Mouse (Mus musculus): ENCODE results near the gene Srgap1. TPM values are rescaled to one million over a fixed set of nuclear protein-coding genes. Genes with fewer than 3 reads are reported as not detected.
"Not testable (repeated sequence)": the region's sequence is repeated elsewhere in the genome, so short reads cannot be mapped to it uniquely, and the experiment has no call there.

Gene Srgap1
- total RNA-seq, 2 experiments from 2014 or later, result not detected

DNA sequence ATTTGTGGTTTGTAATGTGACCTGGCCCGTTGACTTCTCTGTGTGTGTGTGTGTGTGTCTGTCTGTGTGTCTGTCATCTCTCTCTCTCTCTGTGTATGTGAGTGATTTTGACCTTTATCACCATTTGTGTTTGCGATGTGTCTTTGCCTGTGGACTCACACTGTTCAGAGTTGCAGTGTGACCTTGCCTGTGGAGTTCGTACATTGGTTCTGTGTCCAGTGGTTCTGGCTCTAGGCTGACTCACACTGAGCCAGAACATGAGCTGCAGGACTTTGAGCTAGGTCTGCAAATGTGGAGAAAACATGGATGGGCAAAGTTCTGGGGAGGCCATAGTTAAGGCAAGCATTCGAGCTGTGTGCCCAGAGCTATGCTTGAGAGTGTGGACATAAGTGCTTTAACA is 273.3 kb downstream of the Srgap1 start:
- no peak for ATAC-seq (replicated peaks; ENCODE audit: poor library complexity, severe bottlenecking)

DNA sequence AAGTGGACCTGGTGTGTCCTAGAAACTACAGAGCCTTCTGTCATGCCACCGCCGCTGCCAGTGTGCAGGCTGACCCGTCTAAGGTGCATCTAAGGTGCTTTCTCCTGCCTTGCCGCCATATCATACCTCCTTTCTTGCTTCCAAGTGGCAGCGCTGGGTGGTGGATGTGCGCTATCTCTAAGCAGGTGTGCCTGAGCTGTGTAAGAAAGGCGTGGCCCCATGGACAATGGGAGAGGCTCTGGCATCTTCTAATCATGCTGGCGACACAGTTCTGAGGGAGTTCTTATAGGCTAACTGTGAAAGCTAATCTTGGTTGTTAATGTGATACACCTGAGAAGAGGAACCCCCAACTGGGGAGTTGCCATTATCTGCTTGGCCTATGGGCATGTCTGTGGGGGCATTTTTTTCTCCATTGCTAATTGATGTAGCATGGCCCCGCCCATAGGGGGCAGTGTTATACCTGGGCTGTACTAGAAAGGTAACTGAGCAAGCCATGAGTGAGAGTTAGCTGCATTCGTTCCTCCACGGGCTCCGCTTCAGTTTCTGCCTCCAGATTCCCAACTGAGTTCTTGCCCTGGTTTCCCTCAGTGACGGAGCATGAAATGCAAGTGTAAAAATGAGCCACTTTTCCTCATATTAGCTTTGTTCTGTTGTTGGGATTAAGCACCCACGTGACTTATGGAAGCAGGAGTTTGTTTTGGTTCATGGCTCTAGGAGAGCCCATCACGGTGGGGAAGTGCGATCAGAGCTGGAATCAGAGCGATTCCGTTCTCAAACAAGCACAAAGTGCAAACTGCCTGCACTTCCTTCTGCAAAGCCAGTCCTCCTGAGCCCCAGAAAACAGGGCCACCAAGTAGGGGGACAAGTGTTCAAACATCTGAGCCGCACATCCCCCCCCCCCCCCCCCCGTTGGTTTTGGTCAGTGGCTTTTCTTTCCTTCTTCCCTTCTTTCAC is 276.2 kb downstream of the Srgap1 start:
- ATAC-seq (replicated peaks; ENCODE audit: poor library complexity, severe bottlenecking), result peak; percentile 82

DNA sequence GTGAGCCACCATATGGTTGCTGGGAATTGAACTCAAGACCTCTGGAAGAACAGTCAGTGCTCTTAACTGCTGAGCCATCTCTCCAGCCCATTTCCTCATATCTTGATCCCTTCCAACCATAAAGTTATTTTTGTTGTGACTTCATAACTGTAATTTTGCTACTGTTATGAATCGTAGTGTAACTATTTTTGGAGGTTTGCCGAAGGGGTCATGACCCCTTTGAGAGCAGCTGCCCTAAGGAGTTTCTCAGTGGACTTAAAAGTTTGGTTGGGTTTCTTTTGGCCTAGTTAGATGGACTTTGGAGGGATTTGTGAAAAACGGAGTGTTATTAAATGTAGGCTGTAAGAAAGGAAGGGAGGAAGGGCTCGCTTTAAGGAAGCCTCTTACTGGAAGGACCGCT is 277.4 kb downstream of the Srgap1 start:
- ATAC-seq (replicated peaks; ENCODE audit: poor library complexity, severe bottlenecking), result no peak

DNA sequence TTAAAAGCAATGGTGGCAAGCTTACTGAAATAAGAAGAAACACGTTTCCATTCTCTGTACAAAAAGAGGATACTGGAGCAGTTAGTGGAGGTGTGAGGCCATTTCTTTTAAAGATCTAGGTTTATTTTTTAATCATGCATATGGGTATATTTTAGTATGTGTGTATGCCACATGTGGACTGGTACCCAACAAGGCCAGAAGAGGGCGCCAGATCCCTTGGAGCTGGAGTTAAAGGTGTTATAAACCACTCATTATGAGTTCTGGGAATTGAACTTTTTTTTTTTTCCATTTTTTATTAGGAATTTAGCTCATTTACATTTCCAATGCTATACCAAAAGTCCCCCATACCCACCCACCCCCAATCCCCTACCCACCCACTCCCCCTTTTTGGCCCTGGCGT is 279.8 kb downstream of the Srgap1 start:
- not testable (repeated sequence) for ATAC-seq (replicated peaks; ENCODE audit: poor library complexity, severe bottlenecking)

DNA sequence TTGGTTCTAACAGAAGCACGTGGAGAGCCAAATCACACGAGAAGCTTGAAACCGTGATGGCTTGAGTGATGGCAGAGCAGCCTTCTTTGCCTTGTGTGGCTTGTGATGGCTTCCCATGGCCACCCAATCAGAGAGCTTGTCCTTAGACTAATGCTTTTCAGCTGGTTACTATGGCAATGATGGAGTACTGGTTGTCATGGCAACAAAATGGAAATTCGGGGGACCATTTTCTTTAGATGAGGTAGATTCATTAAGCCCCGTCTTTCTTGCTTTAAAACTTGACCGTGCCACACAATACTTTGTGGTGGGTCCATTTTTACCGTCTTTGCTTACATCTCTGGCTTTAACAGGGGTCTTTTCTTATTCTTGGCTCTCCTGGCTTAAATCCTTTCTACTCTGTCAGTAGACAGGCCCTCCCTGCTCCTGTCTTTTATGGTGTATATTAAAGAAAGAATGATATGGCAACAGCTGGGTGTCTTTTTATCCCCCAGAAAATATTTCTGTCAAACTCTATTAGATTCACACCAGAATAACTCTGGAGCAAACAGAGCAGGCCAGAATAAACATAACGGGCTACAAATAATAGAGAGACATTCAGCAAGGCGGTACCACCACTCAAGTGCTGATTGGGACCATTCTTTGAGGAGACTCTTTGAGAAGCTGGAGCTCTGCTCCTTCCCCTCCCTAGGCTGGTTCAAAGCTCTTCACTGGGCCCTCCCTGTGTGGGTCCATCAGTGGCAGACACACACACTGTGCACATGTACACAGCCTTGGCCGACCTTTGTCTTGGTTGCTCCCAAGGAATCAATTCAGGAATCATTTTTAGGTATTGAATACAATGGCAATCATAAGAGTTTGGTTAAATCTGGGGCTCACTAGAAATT is 281.7 kb downstream of the Srgap1 start:
- no peak for ATAC-seq (replicated peaks; ENCODE audit: poor library complexity, severe bottlenecking)

DNA sequence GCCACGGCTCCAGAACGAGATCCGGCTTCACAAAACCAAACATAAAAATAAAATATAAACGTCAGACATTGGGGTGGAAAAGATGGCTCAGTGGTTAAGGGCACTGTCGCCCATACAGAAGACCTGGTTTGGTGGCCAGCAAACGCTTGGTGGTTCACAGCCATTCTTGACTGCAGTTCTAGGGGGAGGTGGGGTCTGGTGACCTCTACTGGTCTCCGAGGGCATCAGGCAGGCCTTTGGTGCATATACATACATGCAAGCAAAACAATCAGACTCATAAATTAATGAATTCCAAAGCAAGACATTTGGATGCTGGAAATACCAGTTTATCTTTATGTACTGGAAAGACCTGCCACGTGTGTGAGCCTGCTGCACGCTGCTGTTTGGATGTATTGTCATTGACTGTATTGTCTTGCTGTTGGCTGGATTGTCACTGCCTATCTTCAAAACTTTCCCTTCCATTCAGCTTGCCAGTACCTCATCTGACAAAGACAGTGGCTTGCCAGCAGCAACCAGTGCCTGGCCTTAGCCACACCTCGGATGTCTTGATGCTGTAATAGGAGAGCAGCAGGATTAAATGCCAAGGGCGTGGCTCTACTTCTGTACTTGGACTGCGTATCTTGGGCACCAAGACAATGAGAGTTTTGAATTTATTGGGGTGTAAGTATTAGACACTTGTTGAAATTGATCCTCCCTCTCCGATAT is 282.5 kb downstream of the Srgap1 start:
- peak; percentile 50; the same call in 1 of the 2 replicates for ATAC-seq (replicated peaks; ENCODE audit: poor library complexity, severe bottlenecking)

DNA sequence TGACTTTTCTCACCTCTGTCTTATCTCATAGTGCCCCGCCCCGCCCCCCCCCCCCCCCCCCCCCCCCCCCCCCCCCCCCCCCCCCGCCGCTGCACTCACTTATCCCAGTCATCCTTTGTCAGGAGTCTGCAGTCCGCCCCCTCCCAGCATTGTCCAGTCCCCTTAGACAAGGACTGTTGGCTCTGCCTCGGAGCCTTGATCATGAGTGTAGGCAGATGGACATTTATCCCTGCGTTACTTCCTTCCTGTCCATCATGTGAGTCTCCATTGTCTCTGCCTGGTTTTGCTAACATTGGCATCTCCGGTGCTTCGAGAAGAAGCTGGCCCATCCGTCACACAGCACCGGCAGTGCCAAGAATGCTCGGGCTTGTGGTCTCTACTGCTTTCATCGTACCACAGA is 283.9 kb downstream of the Srgap1 start:
- ATAC-seq (replicated peaks; ENCODE audit: poor library complexity, severe bottlenecking), result no peak

DNA sequence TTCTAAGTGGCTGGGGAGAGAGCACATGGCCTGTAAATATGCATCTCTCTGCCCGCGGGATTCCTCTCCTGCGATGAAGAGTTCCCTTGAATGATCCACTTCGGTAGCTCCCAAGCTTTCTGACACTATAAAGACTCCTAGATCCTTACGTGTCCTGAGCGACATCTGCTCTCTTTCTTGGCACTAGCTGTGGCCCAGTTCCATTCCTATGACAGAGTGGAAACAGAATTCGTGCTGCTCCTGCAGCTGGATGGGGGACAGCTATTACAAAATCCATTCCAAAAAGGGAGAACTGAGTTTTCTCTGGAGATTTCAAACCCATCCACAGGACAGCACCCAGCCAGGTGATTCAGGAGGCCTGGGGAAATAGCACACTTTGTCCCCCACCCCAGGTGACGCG is 285.0 kb downstream of the Srgap1 start:
- no peak for ATAC-seq (replicated peaks; ENCODE audit: poor library complexity, severe bottlenecking)

DNA sequence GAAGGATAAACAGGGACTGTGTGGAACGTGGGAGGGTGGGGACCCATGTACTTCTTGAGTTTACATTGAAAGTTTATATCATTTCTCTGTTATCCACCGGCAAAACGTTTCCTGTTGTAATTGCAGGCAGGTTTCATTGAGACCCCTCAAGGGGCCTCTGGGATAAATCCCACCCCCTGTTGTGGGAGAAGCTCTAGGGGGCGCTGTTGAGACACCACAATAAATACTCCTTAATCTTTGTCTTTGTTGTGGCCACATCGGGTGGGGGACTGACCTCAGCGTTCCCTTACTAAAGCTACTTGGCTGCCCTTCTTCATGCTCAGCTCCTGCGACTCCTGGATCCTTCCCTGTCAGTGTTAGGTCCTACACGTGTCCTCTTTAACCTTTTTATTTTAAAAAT is 288.0 kb downstream of the Srgap1 start:
- ATAC-seq (replicated peaks; ENCODE audit: poor library complexity, severe bottlenecking), result peak; percentile 40; the same call in 1 of the 2 replicates

DNA sequence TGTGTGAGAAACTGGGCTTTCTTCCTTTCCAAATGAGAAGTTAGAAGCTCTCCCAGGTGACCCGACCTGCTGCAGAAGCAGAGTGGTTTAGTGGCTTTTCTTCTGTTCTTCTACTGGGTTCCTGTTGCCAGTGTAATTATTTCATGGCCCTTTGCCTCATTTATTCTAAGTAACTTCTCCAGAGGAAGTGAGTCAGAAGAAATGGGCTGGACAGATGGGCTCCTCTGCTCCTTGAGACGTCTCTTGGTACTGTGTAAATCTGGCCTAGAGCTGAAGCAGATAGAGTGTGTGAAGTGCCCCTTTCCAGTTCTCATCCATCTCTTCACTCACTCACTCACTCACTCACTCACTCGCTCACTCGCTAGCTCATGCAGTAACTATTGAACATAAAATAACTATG is 290.4 kb downstream of the Srgap1 start:
- peak; percentile 42; the same call in 1 of the 2 replicates for ATAC-seq (replicated peaks; ENCODE audit: poor library complexity, severe bottlenecking)

DNA sequence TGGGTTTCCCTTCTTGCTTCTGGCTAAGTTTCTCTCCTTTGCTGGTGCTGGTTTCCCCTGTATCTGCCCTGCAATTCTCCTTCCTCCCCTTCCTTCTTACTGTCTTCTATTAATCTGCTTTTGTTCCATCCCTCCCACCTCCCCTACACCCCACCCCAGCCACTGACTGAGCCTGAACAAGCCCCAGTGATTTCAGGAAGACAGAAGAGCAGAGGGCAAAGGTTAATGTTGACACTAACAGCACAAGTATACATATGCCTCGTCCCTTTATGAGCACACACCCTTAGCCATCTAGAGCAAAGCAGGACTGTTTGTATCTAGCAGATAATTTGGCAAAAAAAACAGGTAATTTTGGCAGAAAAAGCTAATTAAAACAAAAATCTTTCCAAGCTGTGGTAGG is 291.3 kb downstream of the Srgap1 start:
- ATAC-seq (replicated peaks; ENCODE audit: poor library complexity, severe bottlenecking), result no peak

DNA sequence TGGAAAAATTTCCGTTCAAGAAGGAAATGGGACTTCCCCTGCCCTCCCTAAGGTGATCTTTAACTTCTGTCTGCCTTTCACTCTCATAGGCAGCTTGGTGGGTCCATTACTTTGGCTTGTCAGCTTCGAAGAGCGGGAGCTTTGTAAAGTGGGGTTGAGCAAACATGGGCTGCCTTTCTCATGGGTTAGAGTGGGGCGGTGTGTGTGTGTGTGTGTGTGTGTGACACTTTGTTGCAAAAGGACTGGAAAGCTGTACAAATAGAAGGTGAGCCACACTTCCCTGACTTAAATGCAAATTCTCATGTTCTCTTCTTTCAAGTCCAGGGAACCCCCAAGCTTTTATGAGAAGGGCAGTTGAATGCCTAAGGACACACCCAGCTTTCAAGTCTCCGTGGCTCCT is 292.9 kb downstream of the Srgap1 start:
- ATAC-seq (replicated peaks; ENCODE audit: poor library complexity, severe bottlenecking), result no peak

DNA sequence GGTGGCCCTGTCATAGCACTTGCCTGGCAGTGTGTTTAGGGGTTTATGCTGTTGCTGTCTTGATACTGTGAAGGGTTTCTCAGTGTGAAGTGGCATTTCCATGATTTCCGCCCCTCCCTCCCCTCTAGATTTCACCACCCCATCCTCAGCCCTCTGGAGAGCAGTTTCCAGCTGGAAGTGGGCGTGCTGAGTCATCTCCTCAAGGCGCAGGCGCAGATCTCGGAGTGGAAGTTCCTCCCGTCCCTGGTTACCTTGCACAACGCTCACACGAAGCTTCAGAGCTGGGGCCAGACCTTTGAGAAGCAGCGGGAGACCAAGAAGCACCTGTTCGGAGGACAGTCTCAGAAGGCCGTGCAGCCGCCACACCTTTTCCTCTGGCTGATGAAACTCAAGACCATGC is 296.9 kb downstream of the Srgap1 start:
- peak; percentile 96 for ATAC-seq (replicated peaks; ENCODE audit: poor library complexity, severe bottlenecking)

DNA sequence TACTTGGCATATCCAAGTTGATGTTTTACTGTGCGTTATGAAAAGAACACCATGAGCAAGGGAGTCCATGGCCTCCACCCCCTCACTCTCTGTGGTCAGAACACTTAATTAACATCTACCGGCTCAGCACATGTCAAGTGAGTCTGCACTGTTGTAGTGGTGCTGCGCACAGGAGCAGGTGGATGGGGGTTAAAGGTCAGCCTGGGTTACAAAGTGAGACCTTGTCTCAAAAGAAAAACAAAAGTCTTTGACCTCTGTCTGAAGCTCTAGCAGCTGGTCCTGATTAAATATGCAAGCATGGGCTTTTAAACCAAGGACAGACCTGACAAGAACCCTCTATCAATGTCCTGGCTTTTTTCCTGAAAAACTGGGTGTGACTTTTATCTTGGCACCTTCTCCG is 304.8 kb downstream of the Srgap1 start:
- no peak for ATAC-seq (replicated peaks; ENCODE audit: poor library complexity, severe bottlenecking)

DNA sequence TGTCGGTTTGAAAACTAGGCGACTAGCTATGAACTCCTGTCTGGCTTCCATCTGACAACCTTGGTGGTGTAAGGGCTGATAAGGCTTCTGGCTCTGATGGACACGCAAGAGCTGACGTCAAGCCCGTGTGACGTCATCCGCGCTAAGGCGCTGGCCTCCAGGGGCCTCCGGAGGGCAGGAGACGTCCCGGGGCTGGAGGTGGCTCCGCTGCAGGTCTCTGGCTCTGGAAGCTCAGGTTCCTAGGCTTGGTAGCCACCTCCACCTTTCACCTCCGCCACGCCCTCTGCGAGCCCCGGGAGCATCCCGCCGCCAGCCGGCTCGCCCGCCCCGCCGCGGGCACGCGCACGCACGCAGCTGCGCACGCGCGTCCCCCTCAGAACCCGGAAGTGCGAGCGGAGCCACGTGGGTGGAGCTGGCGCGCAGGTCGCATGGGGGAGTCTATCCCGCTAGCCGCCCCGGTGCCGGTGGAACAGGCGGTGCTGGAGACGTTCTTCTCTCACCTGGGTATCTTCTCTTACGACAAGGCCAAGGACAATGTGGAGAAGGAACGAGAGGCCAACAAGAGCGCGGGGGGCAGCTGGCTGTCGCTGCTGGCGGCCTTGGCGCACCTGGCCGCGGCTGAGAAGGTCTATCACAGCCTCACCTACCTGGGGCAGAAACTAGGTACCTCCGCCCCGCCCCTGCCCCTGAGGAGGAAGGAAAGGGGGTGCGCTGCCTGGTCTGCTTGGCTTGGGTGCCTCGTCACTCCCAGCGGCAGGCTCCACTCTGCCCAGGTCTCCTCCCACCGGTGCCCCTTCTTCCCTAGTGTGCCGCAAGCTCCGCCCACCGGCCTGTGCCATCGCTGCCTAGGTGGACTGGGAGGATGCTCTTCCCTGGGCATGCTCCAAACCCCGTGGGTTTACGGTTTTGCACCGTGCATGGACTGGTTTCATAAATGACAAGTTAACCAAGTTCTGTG is 307.3 kb downstream of the Srgap1 start, which contains the start of gene BC048403:
Gene BC048403 (plus strand): TSS at position 390 of the 958 bp plus-strand sequence.
- peak; percentile 92 for ATAC-seq (replicated peaks; ENCODE audit: poor library complexity, severe bottlenecking)

DNA sequence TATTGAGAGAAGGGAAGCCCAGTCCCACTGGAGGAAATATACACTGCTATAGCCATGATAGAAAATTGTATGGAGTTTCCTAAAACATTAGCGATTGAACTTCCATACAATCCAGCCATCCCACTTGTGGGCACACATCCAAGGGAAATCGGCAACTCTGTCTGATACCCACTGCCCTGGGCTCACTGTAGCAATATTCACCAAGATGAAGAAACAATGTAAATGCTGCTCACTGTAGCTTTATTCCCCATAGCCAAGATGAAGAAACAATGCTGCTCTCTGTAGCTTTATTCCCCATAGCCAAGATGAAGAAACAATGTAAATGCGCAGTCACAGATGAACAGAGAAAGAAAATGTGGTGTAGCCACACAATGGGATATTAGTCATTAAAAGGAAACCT is 309.9 kb downstream of the Srgap1 start:
- ATAC-seq (replicated peaks; ENCODE audit: poor library complexity, severe bottlenecking), result no peak

DNA sequence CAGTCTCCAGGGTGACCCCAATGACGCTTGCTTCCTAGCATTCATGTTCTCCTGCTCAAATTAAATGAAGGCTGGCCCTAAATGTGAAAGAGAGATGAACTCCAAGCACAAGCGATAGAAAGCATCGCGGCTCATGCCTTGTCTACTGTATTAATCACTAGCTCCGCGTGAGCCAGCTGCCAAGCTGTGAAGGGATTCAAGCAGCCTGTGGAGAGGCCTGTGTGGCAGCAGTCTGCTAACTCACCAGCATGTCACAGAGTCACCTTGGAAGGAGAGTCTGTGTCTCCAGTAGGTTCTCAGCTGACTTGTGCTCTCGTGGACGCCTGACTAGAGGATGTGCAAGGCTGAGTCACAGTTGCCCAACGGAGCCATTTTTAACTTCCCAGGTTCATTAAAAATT is 314.6 kb downstream of the Srgap1 start:
- no peak for ATAC-seq (replicated peaks; ENCODE audit: poor library complexity, severe bottlenecking)

DNA sequence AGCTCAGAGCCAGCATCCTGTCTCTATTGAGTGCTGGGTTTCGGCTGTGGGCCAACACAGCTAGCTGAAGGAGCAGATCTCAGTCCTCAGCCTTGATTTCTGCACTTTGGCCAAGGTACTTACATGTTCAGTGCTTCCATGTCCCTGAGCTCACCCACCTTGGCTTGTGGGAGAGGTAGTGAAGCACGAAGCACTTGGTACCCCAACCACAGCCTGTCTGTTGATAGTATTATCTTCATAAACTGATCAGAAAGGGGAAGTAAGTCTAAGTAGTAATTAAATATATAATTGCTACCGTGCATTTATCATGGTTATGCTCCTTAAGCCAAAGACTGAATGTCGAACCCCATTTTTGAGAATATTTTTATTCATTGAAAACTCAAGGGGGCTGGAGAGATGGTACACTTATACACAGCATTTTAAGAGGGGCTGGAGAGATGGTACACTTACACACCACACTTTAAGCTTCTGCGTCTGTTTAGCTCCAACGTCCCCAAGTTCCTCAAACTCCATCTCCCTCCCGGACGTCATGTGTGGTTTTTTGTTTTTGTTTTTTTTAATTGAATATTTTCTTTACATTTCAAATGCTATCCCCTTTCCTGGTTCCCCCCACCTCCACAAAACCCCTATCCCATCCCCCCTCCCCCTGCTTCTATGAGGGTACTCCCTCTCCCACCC is 315.9 kb downstream of the Srgap1 start:
- ATAC-seq (replicated peaks; ENCODE audit: poor library complexity, severe bottlenecking), result peak; percentile 92

All from granulocyte monocyte progenitor cell, adult 5-6 weeks (primary cell).